Mouse (Mus musculus) retina, adult 2 months (tissue): ENCODE data around the gene Disp2.

Source experiments
- DNase-seq: peaks from one replicate; pipeline ENCODE4 v3.0.0-alpha.2; 2012; ENCODE audit warnings: low read depth, low spot score

The Disp2 gene

GRCm38 (mm10) chr2:118844427-118844826 lies 64.9 kb downstream of the Disp2 start:
- DNase-seq, result no peak

- no peak for DNase-seq
These were observed 66.7 kb downstream of the Disp2 start for GRCm38 (mm10) chr2:118846246-118846645.

- DNase-seq, result no peak
These were observed 72.2 kb downstream of the Disp2 start for GRCm38 (mm10) chr2:118851756-118852155.
